Mouse (Mus musculus): ENCODE results near the gene Osgep. TPM values are rescaled to one million over a fixed set of nuclear protein-coding genes. Genes with fewer than 3 reads are reported as not detected.

Gene Osgep
- polyA plus RNA-seq, 1 experiment: 70.5 TPM

DNA sequence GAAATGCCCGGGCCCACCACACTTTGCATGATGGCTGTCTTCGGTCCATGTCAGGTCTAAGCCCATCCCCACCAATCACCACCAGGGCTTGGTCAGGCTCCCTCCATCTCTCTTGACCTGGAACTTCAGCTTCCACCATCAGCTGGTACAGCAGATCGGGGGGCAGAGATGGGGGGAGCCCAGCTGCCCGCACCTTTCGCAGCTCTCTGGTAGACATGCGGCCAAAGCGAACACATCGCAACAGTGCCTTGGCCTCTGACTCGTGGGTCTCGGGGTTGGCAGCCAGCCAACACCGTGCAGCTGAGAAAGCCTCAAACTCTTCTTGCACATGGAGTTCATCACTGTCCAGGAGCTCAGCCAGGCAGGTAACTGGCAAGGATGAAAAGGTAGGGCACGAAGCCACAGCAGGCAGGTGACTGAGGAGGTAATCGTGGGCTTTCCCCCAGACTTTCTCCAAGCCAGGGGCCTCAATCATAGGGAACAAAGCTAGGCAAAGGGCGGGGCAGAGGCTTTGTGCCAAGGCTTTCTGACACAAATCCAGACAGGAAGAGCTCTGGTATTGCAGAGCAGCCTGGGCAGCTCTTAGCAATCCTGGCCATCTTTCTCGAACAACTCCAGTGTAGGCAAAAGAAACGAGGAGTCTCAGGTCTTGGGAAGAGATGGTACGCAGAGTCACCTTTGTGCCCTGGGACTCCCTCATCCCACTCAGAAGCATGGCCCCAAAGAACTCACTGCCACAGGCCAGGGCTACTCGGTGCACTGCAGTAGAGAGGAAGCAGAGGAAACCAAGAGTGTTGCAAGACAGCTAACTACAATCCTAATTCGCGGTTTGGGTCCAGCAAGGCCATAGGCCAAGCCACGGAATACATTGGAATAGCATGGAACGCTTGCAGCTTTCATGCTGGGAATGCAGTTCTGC is 31.9 kb downstream of the Osgep start:
- no peak for TF ChIP-seq GATA1 (IDR thresholded peaks at IDR 0.05; ENCODE audit: low read length)

DNA sequence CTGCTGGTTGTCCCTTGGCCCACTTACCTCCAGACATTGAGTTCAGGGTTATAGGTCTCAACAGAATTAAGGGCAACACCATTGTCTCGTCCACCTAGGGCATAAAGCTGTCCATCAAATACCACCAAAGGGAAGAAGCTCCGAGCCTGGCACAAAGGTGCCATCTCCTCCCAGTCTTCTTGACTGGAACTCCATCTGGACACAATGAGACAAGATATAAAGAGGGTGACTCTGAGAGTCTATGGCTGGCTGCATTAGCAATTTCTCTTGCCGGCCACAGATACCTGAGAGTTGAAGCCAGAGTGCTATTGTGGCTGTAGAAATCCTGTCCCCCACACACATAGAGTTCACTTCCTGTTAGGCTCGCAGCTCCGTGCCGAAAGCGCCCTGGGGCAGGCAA is 32.6 kb downstream of the Osgep start:
- TF ChIP-seq GATA1 (IDR thresholded peaks at IDR 0.05; ENCODE audit: low read length): no peak

DNA sequence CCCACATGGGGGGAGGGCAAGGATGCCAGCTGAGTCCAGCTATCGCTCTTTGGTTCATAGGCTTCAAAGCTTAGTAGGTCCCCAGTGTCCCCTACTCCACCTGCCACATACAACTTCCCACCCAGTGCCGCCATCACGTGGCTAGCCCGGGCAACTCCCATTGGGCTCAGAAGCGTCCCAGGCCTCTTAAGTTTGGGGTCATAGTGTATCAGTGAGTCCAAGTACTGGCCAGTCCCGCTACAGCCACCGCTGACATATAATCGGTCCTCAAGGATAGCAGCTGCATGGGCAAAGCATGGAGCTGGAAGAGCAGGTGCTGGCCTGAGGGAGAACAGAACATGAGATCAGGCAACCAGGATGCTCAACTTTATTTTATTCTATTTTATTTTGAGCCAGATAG is 33.1 kb downstream of the Osgep start:
- TF ChIP-seq GATA1 (IDR thresholded peaks at IDR 0.05; ENCODE audit: low read length): no peak

DNA sequence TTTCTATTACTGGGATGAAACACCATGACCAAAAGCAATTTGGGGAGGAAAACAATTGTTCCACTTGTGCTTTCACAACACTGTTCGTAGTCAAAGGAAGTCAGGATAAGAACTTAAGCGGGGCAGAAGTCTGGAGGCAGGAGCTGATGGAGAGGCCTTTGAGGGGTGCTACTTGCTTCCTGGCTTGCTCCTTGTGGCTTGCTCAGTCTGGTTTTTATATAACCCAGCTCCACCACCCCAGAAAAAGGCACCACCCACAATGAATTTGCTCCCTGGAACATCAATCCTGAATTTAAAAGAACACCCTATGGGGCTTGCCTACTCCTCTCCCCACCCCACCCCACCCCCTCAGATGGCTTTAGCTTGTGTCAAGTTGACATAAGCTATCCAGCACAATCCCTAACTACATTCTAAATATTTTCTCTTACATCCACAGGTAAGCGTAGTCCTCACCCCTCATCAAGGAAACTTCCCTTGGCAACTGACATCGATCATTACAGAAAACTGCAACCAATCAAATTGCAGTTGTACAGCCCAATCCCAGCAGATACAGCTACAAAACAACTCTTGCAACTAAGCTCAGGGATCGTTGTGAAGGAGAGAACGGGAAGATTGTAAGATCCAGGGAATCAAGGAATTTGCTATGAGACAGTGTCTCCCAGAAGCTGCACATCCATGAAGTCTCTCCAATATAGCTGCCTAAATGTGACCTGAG is 48.3 kb downstream of the Osgep start:
- TF ChIP-seq GATA1 (IDR thresholded peaks at IDR 0.05; ENCODE audit: low read length): no peak

DNA sequence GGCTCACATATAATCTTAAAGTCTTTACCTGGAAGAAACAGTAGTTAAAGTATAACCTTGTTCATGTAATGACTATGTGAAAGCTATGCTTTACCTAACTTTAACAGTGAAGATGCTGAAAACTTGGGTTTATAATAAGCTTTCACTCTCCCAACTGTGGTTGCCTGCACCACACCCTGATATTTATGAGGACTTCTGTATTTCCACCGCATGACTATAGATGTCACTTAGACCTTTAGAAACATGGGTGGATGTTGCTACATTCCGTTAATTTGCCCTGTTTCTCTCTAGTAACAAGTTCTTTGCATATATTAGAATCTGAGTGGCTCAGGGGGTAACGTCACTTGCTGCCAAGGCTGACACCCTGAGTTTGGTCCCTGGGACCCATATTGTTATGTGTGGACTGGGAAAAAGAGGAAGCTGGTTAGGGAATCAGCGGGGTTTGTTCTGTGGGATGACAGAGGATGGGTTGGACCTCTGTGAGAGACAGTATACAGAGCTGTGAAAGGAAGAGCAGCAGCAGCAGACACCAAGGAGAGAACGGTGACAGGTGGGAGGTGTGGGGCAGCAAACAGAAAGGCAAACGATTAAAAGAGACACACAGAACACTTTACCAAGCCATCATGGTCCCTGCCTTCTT is 49.0 kb downstream of the Osgep start:
- no peak for TF ChIP-seq GATA1 (IDR thresholded peaks at IDR 0.05; ENCODE audit: low read length)

DNA sequence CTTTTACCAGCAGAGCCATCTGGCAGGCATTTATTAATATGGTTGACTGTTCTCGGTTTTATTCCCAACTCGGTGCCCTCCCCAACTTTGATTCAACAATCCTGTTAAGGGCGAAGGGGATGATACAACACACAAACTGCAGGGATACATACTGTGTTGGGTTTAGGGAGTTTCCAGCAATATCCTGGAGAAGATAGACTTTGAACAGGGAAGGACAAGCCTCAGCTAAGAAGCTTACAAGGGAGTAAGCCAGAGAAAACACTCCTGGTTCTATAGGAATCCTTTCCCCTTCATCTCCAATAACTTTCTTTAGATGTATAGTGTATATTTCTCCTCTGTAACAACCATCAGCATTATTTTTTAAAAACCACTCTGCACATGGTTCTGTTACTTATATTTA is 49.5 kb downstream of the Osgep start:
- TF ChIP-seq GATA1 (IDR thresholded peaks at IDR 0.05; ENCODE audit: low read length): no peak

DNA sequence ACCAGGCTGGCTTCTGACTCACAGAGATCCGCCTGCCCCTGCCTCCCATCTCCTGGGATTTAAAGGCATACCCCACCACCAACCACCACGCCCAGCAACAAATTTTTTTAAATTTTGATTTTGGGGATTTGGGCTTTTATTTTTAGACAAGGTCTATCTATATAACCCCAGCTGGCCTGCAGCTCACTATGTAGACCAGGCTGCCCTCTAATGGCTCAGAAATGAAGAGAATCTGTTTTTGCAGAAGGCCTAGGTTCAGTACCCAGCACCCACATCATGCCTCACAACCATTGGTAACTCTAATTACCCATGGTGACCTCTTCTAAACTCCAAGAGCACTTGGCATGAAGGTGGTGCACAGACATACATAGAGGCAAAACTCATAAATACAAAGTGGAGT is 53.4 kb downstream of the Osgep start:
- TF ChIP-seq GATA1 (IDR thresholded peaks at IDR 0.05; ENCODE audit: low read length): no peak

DNA sequence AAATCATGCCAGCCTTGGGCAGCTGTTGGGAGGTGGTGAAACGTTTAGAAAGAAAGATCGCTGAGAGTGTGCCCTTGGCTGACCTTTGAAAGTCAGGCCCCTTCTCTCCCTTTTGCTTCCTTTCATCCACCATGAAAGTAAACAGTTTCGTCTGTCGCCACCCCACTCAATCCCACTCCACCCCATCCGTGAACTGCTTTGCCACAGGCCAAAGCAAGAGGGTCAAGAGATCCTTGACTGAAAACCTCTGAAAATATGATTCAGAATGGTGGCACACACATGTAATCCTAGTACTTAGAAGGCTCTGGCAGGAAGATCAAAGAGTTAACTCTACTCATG is 53.9 kb downstream of the Osgep start:
- TF ChIP-seq GATA1 (IDR thresholded peaks at IDR 0.05; ENCODE audit: low read length): no peak

DNA sequence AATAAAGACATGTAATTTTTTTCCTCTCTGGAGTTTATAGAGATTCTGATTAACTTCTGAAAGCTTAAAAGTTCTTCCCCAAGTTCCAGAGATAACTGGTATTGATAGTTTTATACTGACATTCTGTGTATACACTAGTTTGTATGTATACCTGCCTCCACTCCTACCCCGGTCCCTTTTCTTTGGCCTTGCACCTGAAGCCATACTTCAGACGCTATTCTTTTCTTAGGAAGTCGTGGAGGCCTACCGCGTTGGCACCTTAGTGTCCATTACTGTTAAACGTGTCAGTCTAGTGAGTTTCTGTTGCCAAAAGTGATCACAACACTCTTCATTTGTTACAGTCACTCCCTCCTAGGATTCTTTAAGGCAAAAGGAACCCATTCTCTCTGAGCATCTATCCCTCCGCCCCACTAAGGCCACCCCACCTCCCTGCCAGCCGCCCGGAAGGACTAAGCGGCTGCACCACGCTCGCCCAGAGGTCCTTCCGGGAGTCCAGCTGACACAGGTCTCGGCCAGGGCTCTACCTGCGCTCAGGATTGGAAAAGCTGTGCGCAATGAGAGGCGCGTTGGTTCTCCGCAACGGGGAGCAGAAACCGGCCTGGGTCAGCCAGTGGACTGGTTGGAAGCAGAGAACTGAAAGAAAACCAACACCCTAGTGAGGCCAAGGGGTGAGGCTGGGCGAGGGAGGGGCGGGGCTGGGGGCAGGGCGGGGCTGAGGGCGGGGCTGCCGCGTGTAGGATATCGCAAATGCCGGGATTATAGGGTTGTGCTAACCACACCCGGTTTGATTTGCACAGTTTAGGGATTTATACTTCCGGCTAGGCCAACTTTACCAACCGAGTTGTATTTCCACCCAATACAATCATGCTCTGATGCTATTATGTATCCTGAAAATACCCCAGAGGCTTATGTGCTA is 54.5 kb downstream of the Osgep start, which contains the start of gene Tep1:
Gene Tep1 (minus strand): TSS at position 672 of the 916 bp plus-strand sequence.
- TF ChIP-seq GATA1 (IDR thresholded peaks at IDR 0.05; ENCODE audit: low read length): no peak

DNA sequence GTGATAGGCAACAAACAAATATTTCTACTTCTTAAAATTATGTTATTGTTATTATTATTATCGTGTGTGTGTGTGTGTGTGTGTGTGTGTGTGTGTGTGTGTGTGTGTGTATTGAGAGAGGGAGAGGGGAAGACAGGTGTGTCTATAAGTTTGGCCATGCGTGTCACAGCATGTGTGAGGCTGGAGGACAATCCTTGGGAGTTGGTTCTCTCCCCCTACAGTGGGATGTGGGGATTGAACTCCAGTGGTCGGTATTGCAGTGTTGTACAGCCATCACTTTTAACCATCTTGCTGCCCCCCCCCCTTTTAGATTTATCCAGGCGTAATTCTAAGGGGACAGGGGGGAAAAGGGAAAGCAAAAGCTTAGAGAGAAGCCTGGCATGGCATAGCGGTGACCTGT is 56.0 kb downstream of the Osgep start:
- no peak for TF ChIP-seq GATA1 (IDR thresholded peaks at IDR 0.05; ENCODE audit: low read length)

DNA sequence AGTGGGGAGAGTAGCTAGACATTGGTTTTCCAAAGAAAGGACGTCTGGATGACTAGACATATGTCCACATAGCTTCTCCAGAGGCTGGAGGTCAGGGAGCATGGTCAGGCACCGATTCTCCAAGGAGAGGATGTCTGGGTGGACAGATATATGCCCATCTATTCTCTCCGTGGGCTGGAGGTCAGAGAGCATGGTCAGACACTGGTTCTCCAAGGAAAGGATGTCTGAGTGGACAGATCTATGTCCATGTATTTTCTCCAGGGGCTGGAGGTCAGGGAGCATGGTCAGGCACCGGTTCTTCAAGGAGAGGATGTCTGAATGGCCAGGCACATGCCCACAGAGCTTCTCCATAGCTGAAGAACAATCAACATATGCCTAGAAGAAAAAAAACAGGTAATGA is 56.5 kb downstream of the Osgep start:
- no peak for TF ChIP-seq GATA1 (IDR thresholded peaks at IDR 0.05; ENCODE audit: low read length)

DNA sequence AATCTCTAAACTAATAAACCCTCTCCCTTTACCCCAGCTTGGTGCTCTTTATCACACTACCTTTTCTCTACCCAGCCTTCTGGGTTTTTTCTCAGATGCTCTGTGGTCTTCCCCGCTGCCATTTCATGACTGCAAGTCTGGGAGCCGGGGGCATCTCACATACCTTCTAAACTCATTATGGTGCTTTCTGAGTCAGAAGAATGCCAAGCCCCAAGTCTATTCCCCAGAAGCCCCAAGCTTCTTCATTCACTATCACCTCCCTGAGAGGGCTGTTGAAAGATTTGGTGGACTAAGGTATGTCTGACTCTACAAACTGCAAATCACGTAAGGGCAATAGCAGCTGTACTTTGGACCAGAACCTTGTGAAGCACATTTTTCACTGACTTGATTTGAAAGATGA is 57.7 kb downstream of the Osgep start:
- TF ChIP-seq GATA1 (IDR thresholded peaks at IDR 0.05; ENCODE audit: low read length): no peak

DNA sequence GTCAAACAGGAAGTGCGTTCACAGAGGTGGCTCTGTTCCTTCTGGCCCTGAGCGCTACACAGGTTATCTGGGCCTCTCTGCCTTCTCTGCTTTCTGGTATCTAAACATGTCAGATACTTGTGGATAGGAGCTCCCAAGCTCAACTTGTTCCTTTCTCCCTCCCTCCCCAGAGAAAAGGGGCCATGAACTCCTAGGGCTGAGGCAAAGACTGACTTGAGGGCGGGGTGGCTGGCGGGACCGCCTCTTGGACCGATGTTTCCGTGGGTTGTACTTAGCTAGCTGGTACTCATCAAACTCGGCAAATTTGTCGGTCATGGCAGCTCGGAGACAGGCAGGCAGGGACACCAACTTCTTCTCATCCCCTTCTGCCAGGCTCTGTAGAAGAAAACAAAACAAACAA is 62.1 kb downstream of the Osgep start:
- no peak for TF ChIP-seq GATA1 (IDR thresholded peaks at IDR 0.05; ENCODE audit: low read length)

Other genes with a start within 250 kb of the Osgep start
- gene Olfr747, start 231.7 kb downstream of the Osgep start, polyA plus RNA-seq (2012): not detected in 2 replicates
- gene Olfr748, start 217.5 kb downstream of the Osgep start, polyA plus RNA-seq (2012): not detected in 2 replicates
- not detected in 2 replicates for gene Olfr749, start 179.8 kb downstream of the Osgep start, polyA plus RNA-seq (2012)
- 8.2 and 26.0 TPM in 2 replicates for gene Ttc5, start 139.4 kb downstream of the Osgep start, polyA plus RNA-seq (2012)
- gene Ccnb1ip1, start 117.2 kb downstream of the Osgep start, polyA plus RNA-seq (2012): 0.11 and 0.15 TPM in 2 replicates
- gene Parp2, start 117.1 kb downstream of the Osgep start, polyA plus RNA-seq (2012): 5.4 and 6.2 TPM in 2 replicates
- gene Tep1, start 54.3 kb downstream of the Osgep start, polyA plus RNA-seq (2012): 1.2 and 1.5 TPM in 2 replicates
- gene Klhl33, start 27.4 kb downstream of the Osgep start, polyA plus RNA-seq (2012): not detected in 2 replicates
- 204 and 236 TPM in 2 replicates for gene Apex1, start 75 bp upstream of the Osgep start, polyA plus RNA-seq (2012)
- 74.0 and 135 TPM in 2 replicates for gene Pip4p1, start 6.0 kb upstream of the Osgep start, polyA plus RNA-seq (2012)
- gene Pnp, start 6.2 kb upstream of the Osgep start, polyA plus RNA-seq (2012): 0.79 and 1.1 TPM in 2 replicates
- 0.12 and 1.1 TPM in 2 replicates for gene Gm49342, start 19.6 kb upstream of the Osgep start, polyA plus RNA-seq (2012)
- gene Pnp2, start 31.1 kb upstream of the Osgep start, polyA plus RNA-seq (2012): not detected in 2 replicates
- gene Rnase10, start 82.9 kb upstream of the Osgep start, polyA plus RNA-seq (2012): not detected in 2 replicates
- gene Rnase9, start 117.0 kb upstream of the Osgep start, polyA plus RNA-seq (2012): not detected in 2 replicates
- gene Rnase11, start 125.3 kb upstream of the Osgep start, polyA plus RNA-seq (2012): not detected in 2 replicates
- not detected in 2 replicates for gene Rnase12, start 132.8 kb upstream of the Osgep start, polyA plus RNA-seq (2012)
- not detected in 2 replicates for gene Olfr750, start 149.5 kb upstream of the Osgep start, polyA plus RNA-seq (2012)
- gene Rnase4, start 166.2 kb upstream of the Osgep start, polyA plus RNA-seq (2012): not detected in 2 replicates
- gene Ang, start 166.3 kb upstream of the Osgep start, polyA plus RNA-seq (2012): not detected in 2 replicates
- gene Eddm3b, start 189.5 kb upstream of the Osgep start, polyA plus RNA-seq (2012): not detected in 2 replicates
- 0.03 TPM in 1 of 2 replicates, not detected in the other for gene Rnase6, start 199.0 kb upstream of the Osgep start, polyA plus RNA-seq (2012)
- not detected in 2 replicates for gene Rnase1, start 221.9 kb upstream of the Osgep start, polyA plus RNA-seq (2012)
- gene Rnase2b, start 237.4 kb upstream of the Osgep start, polyA plus RNA-seq (2012): not detected in 2 replicates